Mouse (Mus musculus) layer of hippocampus, adult 18-20 months (tissue): ENCODE measurements around the gene Pip4k2b. TPM values are rescaled to one million over a fixed set of nuclear protein-coding genes. Genes with fewer than 3 reads are reported as not detected.
"Not testable (repeated sequence)": the region's sequence is repeated elsewhere in the genome, so short reads cannot be mapped to it uniquely, and the experiment has no call there.

ENCODE experiments used
- DNase-seq, 2 experiments: peaks; one replicate each; pipeline ENCODE4 v3.0.0; 2022; ENCODE audit warnings: low spot score in 2 of 2
- total RNA-seq, 2 experiments: library from RNA; stranded (reverse); gene quantifications; 2 replicates each; pipeline ENCODE4 v1.2.3; 2021

Pip4k2b gene
- total RNA-seq, 2 experiments from 2014 or later = 114 to 115 TPM

DNA sequence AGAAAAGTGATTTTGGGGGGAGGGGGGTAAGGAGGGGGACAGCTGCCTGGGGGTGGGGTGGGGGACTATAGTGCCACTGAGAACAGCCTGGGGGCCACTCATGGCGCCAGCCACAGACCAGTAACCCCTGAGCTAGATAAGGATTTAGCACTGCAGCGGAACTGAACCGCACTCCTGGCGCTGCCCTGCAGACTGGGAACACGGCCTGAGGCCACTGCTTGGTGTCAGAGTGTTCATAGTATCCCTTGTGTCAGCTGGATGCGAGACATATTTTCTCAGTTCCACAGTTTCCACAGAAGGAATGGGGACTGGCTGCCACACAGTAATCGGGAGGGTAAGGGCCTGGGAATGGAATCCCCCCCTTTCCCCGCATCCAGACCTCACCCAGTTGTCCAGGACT lies 28.5 kb downstream of the Pip4k2b start:
- no peak for DNase-seq

DNA sequence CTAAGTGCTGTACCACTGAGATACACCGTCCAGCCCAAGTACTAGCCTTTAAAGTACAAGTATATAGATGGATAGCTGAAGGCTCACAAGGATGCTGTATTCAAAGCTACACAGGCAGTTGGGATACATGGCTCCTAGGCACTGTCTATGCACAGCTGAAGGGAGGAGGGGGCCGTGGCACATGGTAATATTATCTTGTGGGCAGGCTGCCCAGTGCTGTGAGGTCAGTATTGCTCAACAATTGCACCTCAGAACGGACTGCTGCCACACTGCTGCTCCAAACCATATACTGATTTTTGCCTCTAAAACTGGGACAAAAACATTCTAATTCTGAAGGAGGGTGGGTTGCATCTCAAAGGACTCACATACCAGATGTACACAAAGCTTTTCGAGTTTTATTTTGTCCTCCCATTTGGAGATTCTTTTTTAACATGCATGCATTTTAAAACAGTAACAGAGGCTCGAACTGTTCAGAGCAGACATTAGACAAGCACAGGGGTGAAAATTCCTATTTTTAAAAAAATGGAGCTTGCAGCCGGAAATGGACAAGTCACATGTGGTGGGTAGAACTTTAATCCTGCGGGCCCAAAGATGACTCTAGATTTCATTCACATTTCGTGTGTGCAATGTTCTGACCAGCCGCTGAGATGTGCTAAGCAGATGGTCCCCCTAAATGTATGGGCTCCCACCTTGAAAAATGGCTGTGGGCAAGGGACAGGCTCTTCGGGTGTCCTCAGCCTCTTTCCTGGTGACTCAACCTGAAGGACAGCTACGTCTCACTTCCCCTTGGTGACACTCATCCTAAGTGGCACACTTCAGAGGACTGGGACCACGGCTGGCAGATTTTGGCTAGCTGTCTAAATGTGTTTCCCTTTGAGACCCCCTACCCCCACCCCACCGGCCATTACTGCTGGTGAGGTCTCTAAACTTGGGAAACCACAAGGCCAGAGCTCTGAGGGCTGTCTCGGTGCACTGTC lies 29.4 kb downstream of the Pip4k2b start:
- DNase-seq = no peak

DNA sequence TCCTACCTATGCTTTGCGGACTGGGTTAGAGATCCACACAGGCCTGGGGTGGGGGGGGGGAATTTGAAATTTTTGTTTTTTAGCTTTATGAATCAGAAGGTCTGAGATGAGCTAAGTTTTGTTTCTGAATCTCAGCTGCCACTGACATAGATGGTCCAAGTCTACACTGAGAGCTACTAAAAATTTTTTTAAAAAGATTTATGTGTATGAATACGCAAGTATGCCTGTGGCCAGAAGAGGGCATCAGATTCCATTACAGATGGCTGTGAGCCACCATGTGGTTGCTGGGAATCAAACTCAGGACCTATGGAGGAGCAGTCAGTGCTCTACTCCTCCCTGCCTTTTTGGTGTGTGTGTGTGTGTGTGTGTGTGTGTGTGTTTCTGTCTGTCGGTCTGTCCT lies 30.1 kb downstream of the Pip4k2b start:
- DNase-seq = no peak

DNA sequence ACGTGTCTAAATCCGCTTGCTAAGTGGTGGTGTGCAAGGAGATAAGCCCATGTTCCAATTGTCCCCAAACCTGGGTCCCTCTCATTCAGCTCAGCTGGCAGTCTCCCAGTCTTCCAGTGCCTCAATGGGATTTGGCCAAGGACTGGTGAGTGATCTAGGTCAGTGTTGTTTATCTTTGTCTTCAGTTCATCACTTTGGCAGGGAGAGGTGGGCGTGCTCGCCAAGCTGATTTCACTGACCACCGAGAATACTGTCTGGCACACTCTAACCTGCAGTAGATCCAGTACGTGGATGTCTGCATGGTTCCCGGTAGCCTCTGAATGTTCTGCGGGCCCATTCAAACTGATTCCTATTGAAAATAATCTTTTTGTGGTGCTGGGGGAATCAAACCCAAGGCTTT lies 30.6 kb downstream of the Pip4k2b start:
- no peak for DNase-seq

DNA sequence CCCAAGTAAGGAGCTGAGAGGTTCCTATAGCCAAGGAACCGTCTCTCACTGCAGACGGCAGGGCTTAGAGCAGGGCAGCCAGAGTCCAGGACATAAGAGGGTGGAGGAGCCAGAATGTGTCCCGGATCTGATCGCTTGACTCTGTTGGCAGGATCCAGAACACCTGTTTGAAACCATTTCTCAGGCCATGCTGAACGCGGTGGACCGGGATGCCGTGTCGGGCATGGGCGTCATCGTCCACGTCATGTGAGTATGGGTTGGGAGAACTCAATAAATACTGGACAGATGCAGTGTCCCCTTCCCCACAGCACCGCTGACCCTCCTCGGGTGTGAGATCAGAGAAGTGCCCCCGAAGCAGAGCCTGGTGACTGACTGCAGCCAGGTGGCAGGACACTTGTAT lies 32.2 kb downstream of the Pip4k2b start:
- DNase-seq = no peak

DNA sequence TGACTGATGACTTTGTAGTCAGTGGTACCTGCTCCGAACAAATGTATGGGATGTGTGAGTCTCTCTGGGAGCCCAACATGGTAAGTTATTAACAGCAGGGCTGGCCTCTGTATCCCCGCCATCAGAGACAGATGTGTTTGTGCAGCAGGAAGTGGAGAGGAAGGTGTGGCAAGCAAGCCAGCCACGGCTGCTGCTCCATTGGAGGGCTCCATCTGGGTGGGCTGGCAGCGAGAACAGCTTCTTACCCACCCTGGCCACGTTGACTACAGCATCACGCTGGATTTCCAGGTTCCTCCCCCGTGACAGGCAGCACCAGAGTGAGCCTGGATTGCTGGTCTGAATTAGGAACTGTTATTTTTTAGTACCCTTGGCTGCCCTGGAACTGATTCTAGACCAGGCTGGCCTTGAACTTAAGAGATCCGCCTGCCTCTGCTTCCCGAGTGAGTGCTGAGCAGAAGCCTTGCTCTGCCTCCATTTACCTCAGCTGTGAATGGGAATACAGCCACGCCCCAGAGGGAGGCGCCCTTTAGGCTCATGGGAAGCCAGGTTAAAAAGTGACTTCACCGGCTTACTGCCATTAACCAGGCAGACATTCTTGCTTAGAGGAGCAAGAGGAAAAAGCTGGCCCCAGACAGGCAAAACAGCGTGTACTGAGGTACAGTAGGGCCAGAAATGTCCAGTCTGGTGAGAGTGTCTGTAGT lies 33.2 kb downstream of the Pip4k2b start:
- no peak for DNase-seq

DNA sequence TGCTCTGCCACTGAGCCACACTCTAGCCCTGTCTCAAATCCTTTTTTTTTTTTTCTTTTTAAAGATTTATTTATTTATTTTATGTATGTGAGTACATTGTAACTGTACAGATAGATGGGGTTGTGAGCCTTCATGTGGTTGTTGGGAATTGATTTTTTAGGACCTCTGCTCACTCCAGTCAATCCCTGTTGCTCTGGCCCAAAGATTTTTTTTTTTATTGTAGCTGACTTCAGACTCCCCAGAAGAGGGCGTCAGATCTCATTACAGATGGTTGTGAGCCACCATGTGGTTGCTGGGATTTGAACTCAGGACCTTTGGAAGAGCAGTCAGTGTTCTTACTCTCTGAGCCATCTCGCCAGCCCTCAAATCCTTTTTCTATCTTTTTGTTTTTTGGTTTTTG lies 34.4 kb downstream of the Pip4k2b start:
- DNase-seq = not testable (repeated sequence)

DNA sequence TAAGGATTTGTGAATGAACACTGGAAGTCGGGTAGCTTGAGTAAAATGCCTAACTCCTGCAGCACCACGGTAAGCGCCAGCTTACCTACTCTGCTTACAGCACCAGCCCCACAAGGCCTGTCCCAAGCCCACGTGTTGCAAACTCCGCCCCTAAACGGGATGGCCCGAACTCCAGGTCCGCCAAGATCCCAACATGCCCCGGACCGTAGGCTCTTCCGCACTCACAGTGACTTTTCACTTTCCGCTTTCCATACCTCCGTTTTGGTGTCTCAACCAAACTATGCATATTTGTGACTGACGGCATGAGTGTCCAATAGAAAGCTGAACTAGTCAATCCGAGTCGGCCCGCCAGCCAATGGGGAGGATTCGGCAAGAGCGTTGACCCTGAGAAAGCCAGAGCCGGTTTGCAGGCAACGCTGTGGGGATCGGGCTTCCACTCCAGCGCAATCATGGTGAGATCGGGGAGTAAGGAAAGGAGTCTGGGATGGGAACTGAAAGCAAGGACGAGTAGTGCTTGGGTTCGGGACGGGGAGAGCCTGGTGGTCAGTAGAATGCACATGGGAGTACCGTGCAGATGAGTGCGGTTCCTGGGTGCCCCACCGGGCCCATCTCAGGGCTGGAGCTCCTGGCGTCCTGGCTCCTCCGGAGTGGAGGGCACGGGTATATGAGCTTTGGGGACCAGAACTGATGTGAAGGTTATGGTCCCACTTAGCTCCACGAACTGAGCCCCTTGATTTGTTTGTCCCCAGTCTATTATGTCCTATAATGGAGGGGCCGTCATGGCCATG lies 41.3 kb downstream of the Pip4k2b start, which contains the start of gene Psmb3:
Gene Psmb3, plus strand, starts transcription at position 361 of the 788 bp plus-strand sequence.
- peak; percentile 99 to 100 for DNase-seq

DNA sequence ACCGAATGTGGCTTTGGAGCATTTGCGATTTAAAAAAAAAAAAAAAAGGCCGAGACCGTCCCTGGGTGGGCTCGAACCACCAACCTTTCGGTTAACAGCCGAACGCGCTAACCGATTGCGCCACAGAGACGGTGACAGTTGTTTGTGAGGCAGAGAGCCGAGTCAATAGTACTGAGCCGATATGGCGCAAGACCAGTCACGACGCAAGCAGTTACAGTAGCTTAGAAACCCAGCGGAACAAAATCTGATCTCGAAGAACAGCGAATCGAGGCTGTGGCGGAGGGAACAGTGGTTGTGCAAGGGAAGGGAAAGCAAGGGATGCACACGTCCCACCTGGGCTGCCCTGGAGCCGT lies 42.1 kb downstream of the Pip4k2b start:
- peak; percentile 85 to 94 for DNase-seq

DNA sequence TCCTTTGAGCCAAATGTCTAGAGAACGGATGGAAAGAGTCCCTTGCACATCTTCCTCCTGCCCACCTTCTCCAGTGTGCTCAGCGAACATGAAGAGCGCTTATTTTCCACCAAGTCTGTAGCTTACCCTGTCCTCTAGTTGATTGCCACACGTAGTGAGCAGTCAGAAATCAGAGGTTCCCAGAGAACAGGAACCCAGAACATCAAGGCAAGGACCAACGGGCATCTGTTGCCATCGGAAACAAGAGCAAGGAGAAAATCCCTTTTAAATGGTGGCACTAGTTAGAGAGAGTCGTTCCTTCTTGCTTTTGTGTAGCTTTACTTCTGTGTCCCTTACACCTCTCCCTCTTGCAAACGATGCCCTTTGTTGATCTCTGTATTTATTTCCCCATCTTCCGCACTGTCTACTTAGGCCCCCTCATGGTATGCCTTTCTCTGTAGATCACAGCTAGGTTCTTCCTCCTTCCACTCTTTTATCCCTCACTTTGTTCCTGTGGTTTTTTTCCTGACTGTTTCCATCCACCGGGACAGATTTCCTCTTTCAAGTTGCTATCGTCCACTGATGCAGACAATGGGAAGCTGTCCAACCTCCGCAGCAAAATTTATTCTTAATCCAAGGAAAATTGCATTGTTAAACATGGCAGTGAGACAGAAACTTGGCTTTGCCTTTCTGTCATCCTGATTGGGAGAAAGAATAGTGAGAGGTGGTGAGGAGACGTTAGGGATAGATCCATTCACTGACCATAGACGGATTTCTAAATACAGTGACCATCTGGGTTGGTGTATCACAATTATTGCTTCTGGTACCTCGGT lies 42.7 kb downstream of the Pip4k2b start:
- no peak for DNase-seq

DNA sequence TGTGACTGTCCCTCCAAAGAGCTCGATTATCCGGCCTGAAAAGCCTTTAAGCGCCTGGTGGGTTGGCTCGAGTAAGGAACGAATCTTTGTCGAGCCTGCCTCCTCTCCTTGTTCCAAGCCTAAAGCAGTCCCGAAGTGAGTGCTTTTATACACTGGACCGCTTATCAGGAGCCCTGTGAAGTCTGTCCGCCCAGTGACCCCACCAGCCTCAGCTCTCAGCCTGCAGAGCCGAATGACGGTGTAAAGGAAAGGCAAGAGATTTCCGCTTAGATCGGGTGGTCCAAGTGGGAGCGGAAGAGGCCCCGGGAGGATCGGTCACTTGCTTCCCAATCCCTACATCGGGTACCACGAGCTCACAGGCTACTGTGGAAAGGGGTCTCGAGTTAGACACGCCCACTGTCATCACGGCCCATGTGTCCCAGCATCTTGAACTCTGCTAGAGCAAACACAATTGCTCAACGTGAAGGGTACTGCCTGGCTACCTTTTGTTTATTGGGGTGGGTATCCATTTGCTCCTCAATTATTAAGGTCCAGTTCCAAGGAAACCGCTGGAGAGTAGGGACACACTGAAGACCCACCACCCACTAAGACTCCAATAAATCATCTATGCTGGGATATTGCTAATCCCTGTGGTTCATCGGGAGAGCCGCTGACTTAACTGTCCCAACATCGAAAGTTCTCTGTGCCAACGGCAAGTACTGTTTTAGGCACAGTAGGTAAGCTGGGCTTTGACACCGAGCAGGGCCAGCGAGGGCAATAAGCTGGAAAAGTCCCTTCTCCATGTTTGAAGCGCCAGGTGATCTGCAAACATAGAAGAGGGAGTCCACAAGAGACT lies 43.5 kb downstream of the Pip4k2b start:
- no peak for DNase-seq

DNA sequence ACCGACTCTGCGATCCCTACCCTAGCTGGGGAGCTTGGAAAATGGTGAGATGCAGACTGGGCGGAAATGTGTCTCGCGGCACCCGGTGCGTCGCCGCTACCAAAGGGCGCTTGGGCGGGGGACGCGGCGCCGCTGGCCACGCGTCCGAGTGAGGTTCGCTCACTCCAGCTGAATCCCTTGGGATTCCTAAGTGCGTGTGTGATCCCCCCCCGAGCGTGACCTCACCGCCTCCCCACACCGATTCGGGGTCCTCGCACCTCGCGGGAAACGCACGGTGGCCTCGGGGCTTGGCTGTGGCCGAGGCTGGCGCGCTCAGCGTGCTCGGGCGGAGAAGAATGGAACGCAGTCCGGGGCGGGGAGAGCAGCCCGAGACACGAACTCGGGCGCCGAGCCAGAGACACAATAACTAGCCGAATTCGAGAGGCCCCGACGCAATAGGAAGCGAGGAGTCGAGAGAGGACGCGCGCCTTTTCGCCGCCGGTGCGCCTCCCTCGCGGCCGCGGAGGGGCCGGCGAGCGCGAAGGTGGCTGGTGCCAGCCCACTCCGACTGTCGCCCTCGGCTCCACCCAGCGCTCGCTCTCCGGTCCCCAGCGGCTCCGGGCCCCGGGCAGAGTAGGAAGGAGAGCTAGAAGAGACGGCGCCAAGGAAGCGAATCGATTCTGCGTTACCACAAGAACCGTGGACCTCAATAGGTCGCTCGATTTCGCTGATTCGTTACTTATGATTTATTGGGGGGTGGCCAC lies 44.3 kb downstream of the Pip4k2b start, which contains the start of gene Pcgf2:
Gene Pcgf2, minus strand, starts transcription at position 495 of the 743 bp plus-strand sequence.
- peak in 1 of 2 experiments; percentile 66 for DNase-seq

DNA sequence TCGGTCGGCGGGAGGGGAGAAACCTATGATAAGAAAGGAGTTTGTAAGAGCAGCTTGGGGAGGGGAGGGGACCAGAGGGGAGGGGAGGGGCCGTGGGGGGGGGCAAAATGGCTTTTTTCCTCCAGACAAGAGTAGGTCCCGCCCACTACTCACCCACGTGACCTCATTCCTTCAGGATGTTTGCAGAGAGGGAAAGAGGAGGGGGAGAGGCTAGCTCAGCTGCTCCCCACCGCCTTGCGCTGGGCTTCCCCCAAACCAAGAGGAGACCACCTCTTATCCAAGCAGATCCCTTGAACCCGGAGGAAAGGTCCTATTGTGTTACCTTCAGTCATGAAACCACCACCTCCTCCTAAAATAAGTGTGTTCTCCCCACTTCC lies 44.9 kb downstream of the Pip4k2b start:
- DNase-seq = peak; percentile 67 to 83

DNA sequence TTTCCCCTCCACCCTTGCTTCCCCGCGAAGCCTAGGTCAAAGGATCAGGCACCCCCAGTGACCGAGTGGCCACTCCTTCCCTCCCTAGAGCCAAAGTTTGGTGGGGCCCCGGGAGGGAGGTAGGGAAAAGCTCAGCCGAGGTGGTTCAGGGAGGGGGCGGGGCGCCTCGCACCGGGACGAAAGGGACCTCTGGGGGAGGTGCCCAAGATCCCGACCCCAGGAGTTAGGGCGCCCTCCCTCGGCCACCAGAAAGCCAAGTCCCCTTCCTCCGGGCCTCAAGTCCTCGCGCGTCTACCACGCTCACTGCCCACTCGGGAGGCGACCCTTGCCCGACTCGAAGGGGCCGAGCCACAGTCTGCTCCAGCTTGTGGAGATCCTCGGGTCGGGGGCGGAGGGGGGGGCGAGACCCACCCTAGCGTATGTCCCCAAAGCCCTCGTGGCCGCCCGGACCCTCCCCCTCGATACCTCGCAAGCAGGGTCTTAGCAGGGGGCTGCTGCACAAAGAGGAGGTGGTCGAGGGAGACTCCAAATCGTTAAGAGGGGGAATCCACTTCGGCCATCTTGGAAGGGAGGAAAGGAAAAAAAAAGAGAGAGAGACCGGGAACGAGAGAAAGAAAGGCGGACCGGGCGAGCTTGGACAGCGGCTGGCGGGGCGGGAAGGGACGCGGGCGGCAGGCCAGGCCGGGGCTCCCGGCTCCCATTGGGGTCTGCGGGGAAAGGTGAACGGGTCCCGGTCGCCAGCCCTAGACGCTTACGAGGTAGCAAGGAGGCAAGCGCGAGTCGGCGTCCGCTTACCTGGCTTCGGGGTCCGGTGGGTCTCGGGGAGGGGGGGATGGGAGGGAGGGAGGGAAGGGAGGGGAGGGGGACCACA lies 45.5 kb downstream of the Pip4k2b start:
- DNase-seq = no peak

DNA sequence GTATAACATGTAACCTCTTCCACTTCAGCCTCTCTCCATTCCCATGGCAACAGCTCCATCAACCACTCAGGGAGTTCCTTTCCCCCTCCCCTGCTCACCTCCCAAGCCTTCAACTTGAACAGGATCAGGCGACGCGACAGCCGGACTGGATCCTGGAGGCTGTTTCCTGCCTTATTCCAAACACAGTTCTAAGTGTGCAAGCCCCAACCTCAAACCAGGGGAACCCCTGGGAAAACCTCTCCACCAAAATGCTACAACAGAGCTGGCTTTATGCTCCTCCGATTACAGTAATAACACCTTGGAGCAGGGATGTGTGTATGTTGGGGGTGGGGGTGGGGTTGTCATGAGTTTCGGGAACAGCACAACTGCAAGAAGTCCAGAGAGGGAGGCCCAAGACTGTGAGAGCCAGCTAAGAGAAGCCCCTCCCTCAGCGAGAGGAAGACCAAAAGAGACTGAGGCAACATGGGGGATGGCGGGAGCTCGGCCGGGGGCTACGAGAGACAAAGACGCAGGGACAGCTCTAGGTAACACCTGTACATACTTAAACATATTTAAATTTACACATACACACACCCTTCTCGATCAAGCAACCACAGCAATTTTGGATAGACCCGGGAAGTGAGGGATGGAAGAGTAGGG lies 46.5 kb downstream of the Pip4k2b start:
- DNase-seq = no peak

DNA sequence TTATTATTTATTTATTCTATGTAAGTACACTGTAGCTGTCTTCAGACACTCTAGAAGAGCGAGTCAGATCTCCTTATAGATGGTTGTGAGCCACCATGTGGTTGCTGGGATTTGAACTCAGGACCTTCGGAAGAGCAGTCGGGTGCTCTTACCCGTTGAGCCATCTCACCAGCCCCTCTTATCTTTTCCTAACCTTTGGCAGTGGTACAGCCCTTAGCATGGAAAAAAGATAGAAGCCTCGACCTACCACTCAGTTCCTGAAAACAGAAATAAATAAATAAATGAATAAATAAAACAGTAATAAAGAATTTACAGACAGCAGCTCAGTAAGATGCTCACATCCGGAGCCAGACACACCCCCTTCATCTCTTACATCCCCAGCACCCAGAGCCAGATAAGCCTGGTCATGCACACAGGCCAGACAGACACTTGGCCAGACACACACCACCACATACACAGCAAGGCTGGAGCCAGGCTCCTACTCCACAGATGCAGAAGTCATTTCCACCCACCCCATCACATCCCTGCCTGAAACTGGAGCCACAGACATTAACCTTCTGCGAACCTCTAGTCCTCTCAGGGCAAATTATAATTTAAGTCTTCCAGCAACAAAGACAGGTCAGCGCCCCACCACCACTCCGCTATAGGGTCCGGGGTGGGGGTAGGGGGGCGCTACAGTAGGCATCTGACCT lies 47.2 kb downstream of the Pip4k2b start:
- DNase-seq = no peak

DNA sequence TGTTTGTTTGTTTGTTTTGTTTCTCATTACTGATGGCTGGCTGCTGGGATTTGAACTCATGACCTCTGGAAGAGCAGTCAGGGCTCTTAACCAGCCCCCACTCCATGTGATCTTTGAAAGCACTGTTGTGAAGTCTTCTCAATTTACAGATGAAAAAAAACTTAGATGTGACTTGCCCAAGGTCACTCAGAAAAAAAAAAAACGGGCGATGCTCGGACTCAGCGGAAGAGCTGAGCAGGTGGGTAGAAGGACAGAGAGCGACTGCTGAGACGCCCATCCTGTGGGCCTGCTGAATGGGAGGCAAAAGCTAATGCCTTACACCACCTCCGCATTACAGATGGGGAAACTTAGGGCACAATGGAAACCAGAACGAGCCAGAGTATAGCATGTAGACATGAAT lies 47.8 kb downstream of the Pip4k2b start:
- no peak for DNase-seq
